Mouse (Mus musculus) adrenal gland, postnatal 36 days (tissue): ENCODE data around the gene Coq2. TPM values are rescaled to one million over a fixed set of nuclear protein-coding genes. Genes with fewer than 3 reads are reported as not detected.

Source experiments
- DNase-seq, 2 experiments: peaks; one replicate each; pipeline ENCODE4 v3.0.0; 2021; ENCODE audit warnings: mixed read lengths in 1 of 2
- long read RNA-seq, 2 experiments: library from polyadenylated mRNA; stranded (forward); transcript quantifications; one replicate each; pipeline ENCODE4 v2.0.0; 2021; ENCODE audit warnings: borderline sequencing depth in 2 of 2
- total RNA-seq, 2 experiments: library from RNA; stranded (reverse); gene quantifications; 2 replicates each; pipeline ENCODE4 v1.2.3; 2021

The Coq2 gene
- total RNA-seq: 10 to 100 TPM; 68.4 to 72.6 TPM
- long read RNA-seq, experiment 1, transcript Coq2-201 (7 exons, 1,743 nt): major isoform, 173 of 211 reads
- long read RNA-seq, experiment 1, partial matches to known transcripts: 5 of 211 reads
- long read RNA-seq, experiment 1, other reads (novel, unspliced or antisense): 33 of 211 reads
- long read RNA-seq, experiment 2, transcript Coq2-201 (7 exons, 1,743 nt): major isoform, 47 of 54 reads
- long read RNA-seq, experiment 2, partial matches to known transcripts: 0 of 54 reads
- long read RNA-seq, experiment 2, other reads (novel, unspliced or antisense): 7 of 54 reads

GRCm38 (mm10) chr5:100674711-100675376 lies at the start of gene Coq2:
Coq2 (minus strand) TSS chr5:100675140.
- DNase-seq: peak; percentile 83 to 90

GRCm38 (mm10) chr5:100719235-100720088 lies 44.5 kb upstream of the Coq2 start, which contains the start of gene Hpse:
Hpse (minus strand) TSS chr5:100719716.
- peak; percentile 50 for DNase-seq

GRCm38 (mm10) chr5:100716762-100717161 lies 41.8 kb upstream of the Coq2 start:
- no peak for DNase-seq

- no peak for DNase-seq
These were observed 36.3 kb upstream of the Coq2 start for GRCm38 (mm10) chr5:100711219-100711618.

- no peak for DNase-seq
These were observed 35.1 kb upstream of the Coq2 start for GRCm38 (mm10) chr5:100710012-100710411.

- DNase-seq: no peak
These were observed 34.1 kb upstream of the Coq2 start for GRCm38 (mm10) chr5:100709035-100709434.

- DNase-seq: no peak
These were observed 31.7 kb upstream of the Coq2 start for GRCm38 (mm10) chr5:100706675-100707074.

- no peak for DNase-seq
These were observed 29.3 kb upstream of the Coq2 start for GRCm38 (mm10) chr5:100704272-100704671.

GRCm38 (mm10) chr5:100702325-100702724 lies 27.4 kb upstream of the Coq2 start:
- DNase-seq: no peak

GRCm38 (mm10) chr5:100700861-100701620 lies 26.1 kb upstream of the Coq2 start:
- no peak for DNase-seq

- no peak for DNase-seq
These were observed 22.9 kb upstream of the Coq2 start for GRCm38 (mm10) chr5:100697886-100698285.

GRCm38 (mm10) chr5:100697398-100697797 lies 22.5 kb upstream of the Coq2 start:
- DNase-seq: no peak

- DNase-seq: no peak
These were observed 10.7 kb upstream of the Coq2 start for GRCm38 (mm10) chr5:100685631-100686030.

- DNase-seq: no peak
These were observed 5.6 kb upstream of the Coq2 start for GRCm38 (mm10) chr5:100680542-100680933.

GRCm38 (mm10) chr5:100679911-100680541 lies 5.1 kb upstream of the Coq2 start:
- DNase-seq: no peak

- peak; percentile 95 to 96 for DNase-seq
These were observed 1.0 kb downstream of the Coq2 start for GRCm38 (mm10) chr5:100673745-100674486.

- no peak for DNase-seq
These were observed 2.5 kb downstream of the Coq2 start for GRCm38 (mm10) chr5:100672403-100672802.

- no peak for DNase-seq
These were observed 3.0 kb downstream of the Coq2 start for GRCm38 (mm10) chr5:100671897-100672296.

GRCm38 (mm10) chr5:100671398-100671797 lies 3.5 kb downstream of the Coq2 start:
- peak; percentile 42 to 59 for DNase-seq

GRCm38 (mm10) chr5:100666965-100667364 lies 8.0 kb downstream of the Coq2 start:
- DNase-seq: no peak

- peak in 1 of 2 experiments; percentile 57 for DNase-seq
These were observed 11.1 kb downstream of the Coq2 start for GRCm38 (mm10) chr5:100663854-100664253.
